Mouse (Mus musculus) A20 (cell line): ENCODE results near the gene Gm20867.
"Not testable (repeated sequence)": the region's sequence is repeated elsewhere in the genome, so short reads cannot be mapped to it uniquely, and the experiment has no call there.

Experiments
- DNase-seq: peaks from one replicate; pipeline ENCODE4 v3.0.0-alpha.2; 2011; ENCODE audit warnings: low read depth, low spot score

Gm20867 gene

DNA sequence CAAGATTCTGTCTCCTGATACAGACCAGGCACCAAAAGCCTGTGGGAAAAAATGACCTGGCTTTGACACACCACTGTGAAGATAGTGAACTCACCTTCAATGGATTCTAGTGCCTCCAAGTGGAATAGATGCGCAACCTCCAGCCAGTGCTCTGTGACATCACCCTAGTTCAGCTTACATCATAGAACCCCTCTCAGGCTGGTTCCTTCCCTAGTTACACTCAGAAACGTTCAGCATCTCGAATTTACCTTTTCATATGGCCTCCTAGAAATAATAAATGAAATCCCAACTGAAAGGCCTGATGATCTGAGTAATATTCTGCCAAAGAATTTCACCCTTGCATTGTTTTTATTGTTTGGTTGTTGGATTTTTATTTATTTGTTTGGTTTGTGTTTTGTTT lies at the start of gene Gm20867:
TSS of gene Gm20867 (minus strand) at position 101 of the 400 bp plus-strand sequence.
- DNase-seq, result not testable (repeated sequence)
